Mouse (Mus musculus) embryonic fibroblast, embryonic 13.5 days (primary cell): ENCODE data around the gene Akip1. TPM values are rescaled to one million over a fixed set of nuclear protein-coding genes. Genes with fewer than 3 reads are reported as not detected.

Experiments used
- H3K27ac ChIP-seq: 2 replicates; pipeline ENCODE4 v1.5.1; 2012; ENCODE audit warnings: low read length, control low read depth, inconsistent platforms; ENCODE audit not compliant: insufficient read depth
- H3K4me1 ChIP-seq: 2 replicates; pipeline ENCODE4 v1.6.1; 2011; ENCODE audit warnings: low read length; ENCODE audit not compliant: control insufficient read depth, insufficient read depth
- H3K4me3 ChIP-seq: 2 replicates; pipeline ENCODE4 v1.5.1; 2011; ENCODE audit warnings: mild to moderate bottlenecking, control low read depth, low read length; ENCODE audit not compliant: insufficient read depth
- CTCF ChIP-seq: IDR thresholded peaks from 2 replicates; pipeline ENCODE4 v1.5.1; 2011; ENCODE audit warnings: mild to moderate bottlenecking, control low read depth, low read length, moderate library complexity, borderline replicate concordance; ENCODE audit not compliant: insufficient read depth
- POLR2A ChIP-seq: IDR thresholded peaks from 2 replicates; pipeline ENCODE4 v1.6.1; 2011; ENCODE audit warnings: low read depth, mild to moderate bottlenecking, control low read depth, low read length, moderate library complexity
- polyA plus RNA-seq: library from polyadenylated mRNA; stranded (reverse); fragments of >200 nt; gene quantifications from 2 replicates; pipeline ENCODE4 v1.2.4, GENCODE M21; 2011; ENCODE audit warnings: low read depth; ENCODE audit not compliant: missing spikeins, insufficient read length

The Akip1 gene
- polyA plus RNA-seq, 1 experiment: 20.4 TPM

DNA sequence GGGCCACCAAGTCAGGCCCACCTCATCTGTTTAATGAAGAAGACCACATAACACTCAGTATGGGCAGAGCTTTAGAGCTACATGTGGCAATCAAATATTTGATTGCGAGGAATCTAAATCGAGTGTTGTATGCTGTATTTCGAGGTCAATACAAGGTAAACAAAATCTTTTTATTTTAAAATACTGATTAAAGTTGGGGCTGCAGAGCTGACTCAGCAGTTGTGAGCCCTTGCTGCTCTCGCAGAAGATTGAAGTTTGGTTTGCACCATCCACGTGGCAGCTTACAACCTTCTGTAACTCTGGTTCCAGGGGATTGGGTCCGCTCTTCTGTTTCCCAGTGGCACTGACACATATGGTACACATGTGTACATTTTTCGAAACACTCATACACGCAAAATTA, 50.5 kb downstream of the Akip1 start:
- TF ChIP-seq POLR2A: no peak
- TF ChIP-seq CTCF: no peak
- H3K27ac ChIP-seq: no peak overlapping the region
- H3K4me1 ChIP-seq: peaks cover 4% of the 10 kb centered on the region; the same call in 1 of the 2 replicates
- H3K4me3 ChIP-seq: no peak overlapping the region

GRCm38 (mm10) chr7:109756291-109756690, 52.8 kb downstream of the Akip1 start:
- no peak overlapping the region for H3K4me3 ChIP-seq
- H3K4me1 ChIP-seq: no peaks in the 10 kb centered on the region
- TF ChIP-seq CTCF (no peak), POLR2A (no peak)
- H3K27ac ChIP-seq: no peak overlapping the region

Other genes starting within 250 kb of the Akip1 start
- 3.2 and 8.7 TPM in 2 replicates for gene Trim66, start 195.6 kb upstream of the Akip1 start, polyA plus RNA-seq
- gene Rpl27a, start 184.5 kb upstream of the Akip1 start, polyA plus RNA-seq: 433 and 456 TPM in 2 replicates
- gene St5, start 85 bp upstream of the Akip1 start, polyA plus RNA-seq: 79.4 and 113 TPM in 2 replicates
- not detected in 2 replicates for gene BC051019, start 20.2 kb downstream of the Akip1 start, polyA plus RNA-seq
- not detected in 2 replicates for gene Ascl3, start 28.0 kb downstream of the Akip1 start, polyA plus RNA-seq
- 45.3 and 45.8 TPM in 2 replicates for gene Tmem9b, start 49.2 kb downstream of the Akip1 start, polyA plus RNA-seq
- 0.17 and 0.39 TPM in 2 replicates for gene Nrip3, start 78.3 kb downstream of the Akip1 start, polyA plus RNA-seq
- gene Scube2, start 162.0 kb downstream of the Akip1 start, polyA plus RNA-seq: 1.8 TPM in 1 of 2 replicates, not detected in the other